Mouse (Mus musculus) kidney, postnatal 0 days (tissue): ENCODE results near the gene Lrrc27. TPM values are rescaled to one million over a fixed set of nuclear protein-coding genes. Genes with fewer than 3 reads are reported as not detected.

Experiments used
- ATAC-seq: fragments of 200-750 bp; cut with Nextera tagmentation; replicated peaks from 2 replicates; pipeline ENCODE4 v1.8.0; 2017; ENCODE audit warnings: low read depth, moderate number of reproducible peaks, moderate TSS enrichment, moderate library complexity; ENCODE audit not compliant: low FRiP score
- DNase-seq: peaks from one replicate; pipeline ENCODE4 v3.0.0-alpha.2; 2016; ENCODE audit warnings: low spot score
- H3K27ac ChIP-seq: fragments of 300-500 bp; sonication (generic); 2 replicates; pipeline ENCODE4 v1.5.1; 2014; ENCODE audit warnings: mild to moderate bottlenecking
- H3K27me3 ChIP-seq: fragments of 300-500 bp; sonication (generic); 2 replicates; pipeline ENCODE4 v1.6.1; 2014; ENCODE audit warnings: low read length, mixed read lengths; ENCODE audit not compliant: insufficient read depth
- H3K36me3 ChIP-seq: fragments of 300-500 bp; sonication (generic); 2 replicates; pipeline ENCODE4 v1.6.1; 2014; ENCODE audit warnings: low read length, mixed read lengths; ENCODE audit not compliant: insufficient read depth
- H3K4me1 ChIP-seq: fragments of 300-500 bp; sonication (generic); replicated peaks from 2 replicates; pipeline ENCODE4 v1.6.1; 2014; ENCODE audit warnings: antibody characterized with exemption, low read length, mixed read lengths; ENCODE audit not compliant: insufficient read depth
- H3K4me2 ChIP-seq: fragments of 300-500 bp; sonication (generic); 2 replicates; pipeline ENCODE4 v1.6.1; 2014; ENCODE audit warnings: mild to moderate bottlenecking, low read length, moderate library complexity, mixed read lengths
- H3K4me3 ChIP-seq: fragments of 300-500 bp; sonication (generic); replicated peaks from 2 replicates; pipeline ENCODE4 v1.5.1; 2014; ENCODE audit warnings: low read depth, low read length
- H3K9ac ChIP-seq: fragments of 300-500 bp; sonication (generic); 2 replicates; pipeline ENCODE4 v1.6.1; 2014; ENCODE audit warnings: low read depth, low read length
- H3K9me3 ChIP-seq: fragments of 300-500 bp; sonication (generic); replicated peaks from 2 replicates; pipeline ENCODE4 v1.6.1; 2016; ENCODE audit warnings: low read length, inconsistent platforms, mixed read lengths
- CTCF ChIP-seq: IDR thresholded peaks from 2 replicates; pipeline ENCODE4 v1.5.1; 2016; ENCODE audit warnings: antibody characterized with exemption, low read depth, mild to moderate bottlenecking, moderate library complexity
- whole genome bisulfite sequencing: fragments of 180-500 bp; shearing (Covaris S2); extraction: QIAGEN DNeasy Blood & Tissue Kit; methylation state at CpG from one replicate; pipeline ENCODE4 v1.1.7; 2014; 5-methylcytosine and 5-hydroxymethylcytosine counted together
- polyA plus RNA-seq: library from polyadenylated mRNA; unstranded; fragments of >200 nt; fragmentation: Nextera tagmentation; extraction: Ambion mirVana; gene quantifications from 2 replicates; pipeline ENCODE4 v1.2.1, GENCODE M21; 2015

Gene Lrrc27
- polyA plus RNA-seq, 1 experiment from 2014 or later, result 4.1 TPM

DNA sequence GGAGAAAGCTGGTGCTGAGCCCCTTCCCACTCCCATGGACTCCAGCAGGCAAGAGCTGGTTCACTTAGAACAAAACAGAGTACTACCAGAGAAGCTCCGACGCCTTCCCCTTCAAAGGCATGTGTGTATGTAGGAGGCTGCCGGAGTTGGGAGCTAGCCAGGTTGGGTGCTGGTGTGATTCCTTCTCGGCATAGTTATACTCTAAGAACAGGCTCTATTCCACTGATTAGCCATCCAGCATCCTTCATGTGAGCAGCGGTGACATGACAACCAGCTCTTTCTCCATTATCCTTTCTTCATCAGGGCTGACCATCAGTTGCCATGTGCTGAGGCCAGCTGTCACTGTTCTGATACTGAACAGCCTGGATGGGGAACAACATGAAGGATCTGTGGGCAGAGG, 59.1 kb downstream of the Lrrc27 start:
- H3K4me1 ChIP-seq, result peaks cover 24% of the 10 kb centered on the region
- H3K4me3 ChIP-seq, result no peak overlapping the region
- H3K9me3 ChIP-seq, result no peaks in the 10 kb centered on the region
- 0 out of 2 replicates have a peak, but pooled peaks cover 3% of the 10 kb centered on the region for H3K36me3 ChIP-seq
- H3K4me2 ChIP-seq, result no peak overlapping the region
- H3K9ac ChIP-seq, result no peak overlapping the region
- 58% methylated on average over 5 of the region's 5 CpGs for WGBS
- H3K27ac ChIP-seq, result no peak overlapping the region
- TF ChIP-seq CTCF, result no peak
- no peak for ATAC-seq
- no peaks in the 10 kb centered on the region for H3K27me3 ChIP-seq
- DNase-seq, result no peak

DNA sequence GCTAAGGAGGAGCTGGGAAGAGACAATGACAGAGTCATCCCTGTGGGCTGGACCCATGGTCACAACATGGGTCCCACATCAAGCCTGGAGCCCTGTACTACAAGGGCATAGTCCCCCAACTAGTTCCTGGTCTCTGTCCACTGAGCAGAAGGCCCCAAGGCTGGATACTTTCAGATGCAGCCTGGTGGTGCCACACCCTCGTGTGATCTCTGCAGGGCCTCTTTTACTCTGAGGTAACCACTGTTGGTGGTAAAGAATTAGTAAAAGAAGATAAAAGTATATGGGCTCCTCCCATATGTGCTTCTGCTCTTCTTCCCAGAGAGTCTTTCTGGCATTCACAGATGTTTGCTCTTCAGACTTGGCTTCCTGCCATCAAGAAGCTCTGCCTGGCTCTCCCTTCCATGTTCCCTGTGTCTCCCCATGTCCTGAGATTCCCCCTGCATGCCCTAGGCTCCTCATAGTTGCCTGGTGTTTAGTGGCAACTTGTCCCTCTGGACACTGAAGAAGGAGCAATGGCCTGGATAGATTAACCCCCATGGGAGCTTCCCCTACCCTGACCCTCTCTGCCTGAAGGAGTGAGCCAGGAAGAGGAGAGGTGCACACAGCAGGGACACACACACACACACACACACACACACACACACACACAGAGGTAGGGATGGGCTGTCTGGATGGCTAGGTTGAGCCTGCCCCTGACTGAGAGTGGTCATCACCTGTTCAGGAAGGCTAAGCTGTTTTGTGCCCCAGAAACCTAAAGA, 60.0 kb downstream of the Lrrc27 start:
- Histone ChIP-seq H3K9ac (no peak overlapping the region), H3K4me3 (no peak overlapping the region), H3K4me2 (no peak overlapping the region), H3K27ac (peak overlapping the region; percentile 65), H3K36me3 (0 out of 2 replicates have a peak, but pooled peaks cover 3% of the 10 kb centered on the region), H3K27me3 (no peaks in the 10 kb centered on the region), H3K9me3 (no peaks in the 10 kb centered on the region), H3K4me1 (peaks cover 21% of the 10 kb centered on the region)
- 32% methylated on average over 1 of the region's 1 CpGs for WGBS
- peak; percentile 58; the same call in 1 of the 2 replicates for ATAC-seq
- TF ChIP-seq CTCF, result no peak
- peak; percentile 63 for DNase-seq

DNA sequence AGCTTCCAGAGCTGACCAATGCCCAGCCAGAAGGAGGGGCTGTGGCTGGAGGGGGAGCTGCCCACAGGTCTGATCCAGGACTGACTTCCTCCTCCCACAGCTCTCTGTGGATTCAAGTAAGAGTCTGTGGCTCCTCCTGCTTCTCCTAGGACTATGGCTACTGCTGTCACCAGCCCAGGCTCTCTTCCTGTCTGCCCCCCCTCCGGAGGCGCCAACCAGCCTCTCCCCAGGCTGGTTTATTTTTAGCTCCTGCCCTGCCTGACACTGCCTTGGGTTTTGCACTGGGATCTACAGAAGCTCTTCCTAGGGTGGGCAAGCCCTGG, 60.6 kb downstream of the Lrrc27 start:
- Histone ChIP-seq H3K9ac (no peak overlapping the region), H3K4me1 (peaks cover 21% of the 10 kb centered on the region), H3K27me3 (no peaks in the 10 kb centered on the region), H3K27ac (peak overlapping the region; percentile 65; the same call in 1 of the 2 replicates), H3K36me3 (0 out of 2 replicates have a peak, but pooled peaks cover 1% of the 10 kb centered on the region), H3K4me2 (no peak overlapping the region), H3K4me3 (no peak overlapping the region), H3K9me3 (no peaks in the 10 kb centered on the region)
- TF ChIP-seq CTCF, result 0 out of 2 replicates have a peak, but pooled peaks have one; percentile 8
- DNase-seq (peak; percentile 82), ATAC-seq (peak; percentile 89)
- 14% methylated on average over 2 of the region's 2 CpGs for WGBS

DNA sequence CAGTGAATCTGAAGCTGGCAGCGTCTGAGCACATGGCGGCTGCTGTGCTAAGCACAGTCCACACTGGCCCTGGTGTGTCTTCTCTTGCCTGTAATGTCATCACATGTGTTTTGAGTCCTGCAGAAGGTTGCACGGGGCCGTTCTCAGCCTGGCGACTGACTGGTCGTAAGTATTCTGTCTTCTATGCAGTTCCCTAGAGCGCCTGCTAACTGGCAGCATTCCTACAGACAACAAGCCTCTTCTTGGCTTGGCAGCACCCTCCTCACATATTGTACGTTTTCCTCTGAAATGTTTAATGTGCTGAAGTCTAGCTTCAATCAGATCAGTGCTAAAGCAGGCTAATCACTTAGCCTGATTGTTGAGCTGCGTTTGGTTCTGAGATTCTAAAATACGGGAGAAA, 62.8 kb downstream of the Lrrc27 start:
- no peaks in the 10 kb centered on the region for H3K9me3 ChIP-seq
- no peak for DNase-seq
- WGBS, result 54% methylated on average over 10 of the region's 10 CpGs

DNA sequence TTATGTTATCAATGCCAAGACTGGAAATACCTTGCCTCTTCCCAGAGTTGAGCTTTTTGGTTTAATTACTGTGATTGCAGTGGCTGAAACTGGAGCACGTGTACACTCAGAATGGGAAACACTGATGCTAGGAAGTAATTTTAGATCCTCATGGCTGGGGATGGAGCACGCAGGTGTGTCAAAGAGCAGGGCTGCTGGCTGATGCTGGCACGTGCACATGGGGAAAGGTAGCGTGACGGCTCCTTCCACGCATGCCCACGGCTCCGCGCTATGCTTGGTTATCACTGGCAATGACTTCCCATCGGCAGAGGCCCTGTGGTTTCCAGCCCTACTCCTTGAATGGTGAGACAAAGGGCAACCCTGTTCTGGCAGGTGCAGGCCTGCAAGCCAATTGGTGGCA, 63.4 kb downstream of the Lrrc27 start:
- no peak overlapping the region for H3K4me2 ChIP-seq
- no peak overlapping the region for H3K4me3 ChIP-seq
- H3K4me1 ChIP-seq, result peaks cover 24% of the 10 kb centered on the region
- no peak for DNase-seq
- TF ChIP-seq CTCF, result no peak
- no peaks in the 10 kb centered on the region for H3K36me3 ChIP-seq
- WGBS, result 74% methylated on average over 10 of the region's 10 CpGs
- no peak overlapping the region for H3K27ac ChIP-seq
- no peak overlapping the region for H3K9ac ChIP-seq
- H3K27me3 ChIP-seq, result no peaks in the 10 kb centered on the region
- H3K9me3 ChIP-seq, result no peaks in the 10 kb centered on the region
- ATAC-seq, result no peak

More for the DNA sequence above, 62.8 kb downstream of the Lrrc27 start:
- H3K27ac ChIP-seq, result no peak overlapping the region
- ATAC-seq, result no peak
- TF ChIP-seq CTCF, result no peak
- no peak overlapping the region for H3K4me3 ChIP-seq
- H3K36me3 ChIP-seq, result no peaks in the 10 kb centered on the region
- H3K27me3 ChIP-seq, result no peaks in the 10 kb centered on the region
- H3K4me1 ChIP-seq, result peaks cover 21% of the 10 kb centered on the region
- H3K4me2 ChIP-seq, result no peak overlapping the region
- no peak overlapping the region for H3K9ac ChIP-seq

DNA sequence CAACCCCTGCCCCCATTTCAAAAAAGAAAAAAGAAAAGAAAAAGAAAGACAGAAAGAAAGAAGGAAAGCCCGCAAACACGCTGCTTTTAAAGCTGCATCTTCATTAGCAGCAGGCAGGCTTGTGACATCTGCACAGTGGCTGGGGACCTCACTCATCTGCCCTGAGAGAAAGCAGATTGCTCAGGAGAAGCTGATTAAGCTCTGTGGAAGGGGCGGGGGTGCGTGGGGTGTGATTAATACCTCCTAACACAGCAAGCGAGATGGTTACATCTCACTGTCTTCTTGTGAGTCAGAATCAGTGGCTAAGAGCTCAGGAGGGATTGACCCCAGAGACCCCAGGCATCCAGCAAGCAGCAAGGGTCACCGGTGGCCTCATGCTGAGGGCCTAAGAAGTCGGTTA, 64.7 kb downstream of the Lrrc27 start:
- 90% methylated on average over 7 of the region's 7 CpGs for WGBS
- Histone ChIP-seq H3K4me1 (peaks cover 18% of the 10 kb centered on the region), H3K27me3 (no peaks in the 10 kb centered on the region), H3K9ac (no peak overlapping the region), H3K36me3 (no peaks in the 10 kb centered on the region), H3K4me2 (no peak overlapping the region), H3K4me3 (no peak overlapping the region), H3K9me3 (no peaks in the 10 kb centered on the region), H3K27ac (no peak overlapping the region)
- TF ChIP-seq CTCF, result no peak
- DNase-seq (no peak), ATAC-seq (no peak)
